Mouse (Mus musculus) layer of hippocampus, adult 6 months (tissue): ENCODE measurements around the gene Vwa5b1. TPM values are rescaled to one million over a fixed set of nuclear protein-coding genes. Genes with fewer than 3 reads are reported as not detected.

ENCODE experiments used
- long read RNA-seq, 2 experiments: library from polyadenylated mRNA; unstranded; transcript quantifications; one replicate each; pipeline ENCODE4 v2.0.0; 2019 to 2020
- polyA plus RNA-seq: library from polyadenylated mRNA; unstranded; fragments of <200 nt; fragmentation: Nextera tagmentation; gene quantifications from 2 replicates; pipeline ENCODE4 v1.2.3, GENCODE M21; 2021

The Vwa5b1 gene
- polyA plus RNA-seq = 2.0 and 3.8 TPM in 2 replicates
- long read RNA-seq, experiment 1, partial matches to known transcripts = 0 of 6 reads
- long read RNA-seq, experiment 1, other reads (novel, unspliced or antisense) = 6 of 6 reads
- long read RNA-seq, experiment 2, partial matches to known transcripts = 0 of 2 reads
- long read RNA-seq, experiment 2, other reads (novel, unspliced or antisense) = 2 of 2 reads

DNA sequence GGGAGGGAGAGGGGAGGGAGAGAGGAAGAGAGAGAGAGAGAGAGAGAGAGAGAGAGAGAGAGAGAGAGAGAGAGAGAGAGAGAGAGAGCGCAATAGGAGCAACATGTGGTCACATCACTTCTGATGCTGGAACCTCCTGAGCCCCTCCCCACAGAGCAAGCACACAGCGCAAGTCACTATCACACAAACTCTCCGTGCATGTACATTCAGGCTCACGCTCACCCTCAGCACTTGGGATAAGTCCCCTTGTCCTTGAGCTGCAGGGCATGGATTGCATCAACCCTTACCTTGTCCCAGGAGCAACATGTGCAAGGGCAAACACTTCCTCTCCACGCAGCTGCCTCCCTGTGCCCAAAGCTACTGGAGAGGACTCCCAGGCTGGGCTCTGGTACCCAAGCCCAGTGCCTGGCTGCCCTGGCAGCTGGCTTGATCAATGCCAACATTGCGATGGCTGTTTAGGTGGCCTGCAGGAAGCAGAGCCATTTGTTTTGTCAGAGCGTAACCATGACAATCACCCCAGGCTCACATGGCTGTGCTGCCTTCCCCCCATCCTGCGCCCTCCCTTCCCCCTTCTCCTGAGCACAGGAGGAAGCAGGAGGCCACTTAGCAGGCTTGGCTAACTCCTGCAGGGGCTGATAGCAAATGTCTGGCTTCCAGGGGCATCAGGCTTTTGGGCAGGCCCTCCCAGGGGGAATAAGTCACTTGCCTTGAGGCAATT is at the start of gene Vwa5b1:
TSS of gene Vwa5b1 (minus strand) at position 457 of the 718 bp plus-strand sequence.

Other genes with a start within 250 kb of the Vwa5b1 start
- 13.3 and 16.9 TPM in 2 replicates for gene Fam43b, start 239.4 kb downstream of the Vwa5b1 start, polyA plus RNA-seq
- 27.6 and 28.1 TPM in 2 replicates for gene Mul1, start 201.2 kb downstream of the Vwa5b1 start, polyA plus RNA-seq
- 34.4 and 49.0 TPM in 2 replicates for gene Camk2n1, start 181.6 kb downstream of the Vwa5b1 start, polyA plus RNA-seq
- 0.30 and 0.31 TPM in 2 replicates for gene Pla2g2c, start 88.9 kb upstream of the Vwa5b1 start, polyA plus RNA-seq
- 1.3 and 2.8 TPM in 2 replicates for gene Ubxn10, start 101.3 kb upstream of the Vwa5b1 start, polyA plus RNA-seq
- gene Pla2g2f, start 121.7 kb upstream of the Vwa5b1 start, polyA plus RNA-seq = 0.78 and 0.90 TPM in 2 replicates
- 0.30 and 0.74 TPM in 2 replicates for gene Pla2g2d, start 139.9 kb upstream of the Vwa5b1 start, polyA plus RNA-seq
- gene Pla2g5, start 227.6 kb upstream of the Vwa5b1 start, polyA plus RNA-seq = 1.9 TPM in 1 of 2 replicates, not detected in the other
- gene Gm13030, start 238.1 kb upstream of the Vwa5b1 start, polyA plus RNA-seq = not detected in 2 replicates
- not detected in 2 replicates for gene Pla2g2e, start 242.1 kb upstream of the Vwa5b1 start, polyA plus RNA-seq